Mouse (Mus musculus) c-Kit-positive CD71-negative TER-119-negative erythroid progenitor cells, embryonic 14.5 days (primary cell): ENCODE data around the gene Pik3cb.

Source experiments
- DNase-seq: peaks from one replicate; pipeline ENCODE4 v3.0.0-alpha.2; 2013; ENCODE audit warnings: low read depth

Pik3cb gene

GRCm38 (mm10) chr9:99001326-99001725 lies 139.1 kb downstream of the Pik3cb start:
- no peak for DNase-seq

- DNase-seq = no peak
Measured at GRCm38 (mm10) chr9:98999881-99000339, 140.5 kb downstream of the Pik3cb start.

GRCm38 (mm10) chr9:98994103-98994502 lies 146.3 kb downstream of the Pik3cb start:
- no peak for DNase-seq

GRCm38 (mm10) chr9:98987131-98987530 lies 153.3 kb downstream of the Pik3cb start:
- no peak for DNase-seq
